Mouse (Mus musculus): ENCODE measurements around the gene Il6st. TPM values are rescaled to one million over a fixed set of nuclear protein-coding genes. Genes with fewer than 3 reads are reported as not detected.

The Il6st gene
- polyA plus RNA-seq, 1 experiment from 2014 or later: 50.0 TPM

Other genes with a start within 250 kb of the Il6st start
- 0.14 and 0.63 TPM in 2 replicates for gene Ankrd55, start 175.6 kb upstream of the Il6st start, polyA plus RNA-seq (2014; fragmentation: Nextera tagmentation; extraction: Ambion mirVana)
- gene Il31ra, start 130.3 kb downstream of the Il6st start, polyA plus RNA-seq (2014; fragmentation: Nextera tagmentation; extraction: Ambion mirVana): 0.10 TPM in 1 of 2 replicates, not detected in the other
- gene Ddx4, start 188.4 kb downstream of the Il6st start, polyA plus RNA-seq (2014; fragmentation: Nextera tagmentation; extraction: Ambion mirVana): 1.2 TPM in 2 replicates
- gene Slc38a9, start 196.7 kb downstream of the Il6st start, polyA plus RNA-seq (2014; fragmentation: Nextera tagmentation; extraction: Ambion mirVana): 12.4 and 16.4 TPM in 2 replicates